Mouse (Mus musculus): ENCODE data around the gene Pi16. TPM values are rescaled to one million over a fixed set of nuclear protein-coding genes. Genes with fewer than 3 reads are reported as not detected.

The Pi16 gene
- polyA plus RNA-seq, 1 experiment from 2014 or later, result 2.4 TPM

DNA sequence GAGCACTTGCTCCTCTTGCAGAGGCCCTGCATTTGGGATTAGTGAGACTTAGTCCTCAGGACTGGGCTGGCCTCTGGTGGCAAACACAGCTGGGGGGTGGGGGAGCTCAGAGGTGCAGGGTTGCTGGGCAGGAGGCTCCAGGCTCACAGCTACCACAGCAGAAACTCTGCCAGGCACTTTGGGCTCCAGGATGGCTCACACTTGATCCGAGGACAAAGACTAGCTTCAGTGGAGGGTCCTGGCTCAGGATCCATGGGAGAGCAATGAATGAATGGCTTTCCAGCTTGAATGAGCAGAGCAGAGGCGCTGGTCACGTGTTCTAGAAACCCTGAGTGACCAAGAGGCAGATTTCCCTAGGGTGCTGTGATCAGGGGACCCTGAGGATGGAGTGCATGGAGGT lies 41.4 kb downstream of the Pi16 start:
- Histone ChIP-seq H3K27me3 (replicated peaks; ENCODE audit: control insufficient read depth, insufficient read depth, low read length) (no peaks in the 10 kb centered on the region; the same call in 1 of the 2 replicates), H3K9ac (ENCODE audit: low read depth, low read length) (no peak overlapping the region), H3K4me1 (ENCODE audit: control insufficient read depth, insufficient read depth, low read depth, low read length) (peaks cover 24% of the 10 kb centered on the region), H3K27ac (ENCODE audit: low read depth, low read length) (no peak overlapping the region), H3K9me3 (ENCODE audit: control insufficient read depth, low read length) (no peaks in the 10 kb centered on the region), H3K4me3 (ENCODE audit: low read length) (no peak overlapping the region), H3K36me3 (ENCODE audit: control insufficient read depth, insufficient read depth, low read length) (no peaks in the 10 kb centered on the region), H3K4me2 (ENCODE audit: low read length) (no peak overlapping the region)
- ATAC-seq, result no peak
- WGBS, result 61% methylated on average over 3 of the region's 3 CpGs

DNA sequence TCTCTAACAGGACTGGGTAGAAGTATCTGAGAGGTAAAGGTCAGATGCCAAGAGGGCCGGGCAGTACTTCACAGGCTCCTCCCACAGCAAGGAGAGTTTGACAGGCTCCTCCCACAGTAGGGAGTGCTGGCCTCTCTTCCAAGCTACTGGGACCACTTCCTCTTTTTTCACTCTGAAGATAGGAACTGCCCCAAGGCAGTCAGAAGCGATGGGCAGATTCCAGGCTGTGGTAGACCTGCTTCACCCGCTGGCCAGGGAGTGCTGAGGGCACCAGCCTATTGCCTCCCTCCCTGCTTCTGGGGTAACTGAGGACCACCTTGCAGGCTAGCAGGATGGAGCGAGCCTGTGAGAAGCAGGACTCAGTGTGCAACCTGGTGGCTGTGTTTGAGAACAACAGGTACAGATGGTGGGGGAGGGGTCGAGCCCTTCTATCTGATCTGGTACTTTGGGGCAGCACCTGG lies 43.3 kb downstream of the Pi16 start, which contains the start of gene Fgd2:
Gene Fgd2 (plus strand): TSS at position 154 of the 461 bp plus-strand sequence.
- peaks cover 17% of the 10 kb centered on the region for H3K4me1 ChIP-seq (ENCODE audit: control insufficient read depth, insufficient read depth, low read depth, low read length)
- H3K9ac ChIP-seq (ENCODE audit: low read depth, low read length), result no peak within 1 kb of the TSS
- no peak within 1 kb of the TSS for H3K4me3 ChIP-seq (ENCODE audit: low read length)
- no peaks in the 10 kb centered on the region; the same call in 1 of the 2 replicates for H3K27me3 ChIP-seq (replicated peaks; ENCODE audit: control insufficient read depth, insufficient read depth, low read length)
- no peak within 1 kb of the TSS for H3K27ac ChIP-seq (ENCODE audit: low read depth, low read length)
- ATAC-seq, result no peak
- H3K4me2 ChIP-seq (ENCODE audit: low read length), result no peak within 1 kb of the TSS
- WGBS, result 28% methylated on average over 5 of the region's 5 CpGs
- no peaks in the 10 kb centered on the region for H3K9me3 ChIP-seq (ENCODE audit: control insufficient read depth, low read length)
- H3K36me3 ChIP-seq (ENCODE audit: control insufficient read depth, insufficient read depth, low read length), result no peaks in the 10 kb centered on the region

GRCm38 (mm10) chr17:29361982-29362691 lies 44.7 kb downstream of the Pi16 start:
- Histone ChIP-seq H3K36me3 (ENCODE audit: control insufficient read depth, insufficient read depth, low read length) (no peaks in the 10 kb centered on the region), H3K27ac (ENCODE audit: low read depth, low read length) (no peak overlapping the region), H3K9me3 (ENCODE audit: control insufficient read depth, low read length) (no peaks in the 10 kb centered on the region), H3K27me3 (replicated peaks; ENCODE audit: control insufficient read depth, insufficient read depth, low read length) (no peaks in the 10 kb centered on the region; the same call in 1 of the 2 replicates), H3K4me1 (ENCODE audit: control insufficient read depth, insufficient read depth, low read depth, low read length) (peaks cover 5% of the 10 kb centered on the region), H3K4me2 (ENCODE audit: low read length) (no peak overlapping the region), H3K9ac (ENCODE audit: low read depth, low read length) (no peak overlapping the region), H3K4me3 (ENCODE audit: low read length) (no peak overlapping the region)
- 56% methylated on average over 8 of the region's 8 CpGs for WGBS
- ATAC-seq, result no peak

DNA sequence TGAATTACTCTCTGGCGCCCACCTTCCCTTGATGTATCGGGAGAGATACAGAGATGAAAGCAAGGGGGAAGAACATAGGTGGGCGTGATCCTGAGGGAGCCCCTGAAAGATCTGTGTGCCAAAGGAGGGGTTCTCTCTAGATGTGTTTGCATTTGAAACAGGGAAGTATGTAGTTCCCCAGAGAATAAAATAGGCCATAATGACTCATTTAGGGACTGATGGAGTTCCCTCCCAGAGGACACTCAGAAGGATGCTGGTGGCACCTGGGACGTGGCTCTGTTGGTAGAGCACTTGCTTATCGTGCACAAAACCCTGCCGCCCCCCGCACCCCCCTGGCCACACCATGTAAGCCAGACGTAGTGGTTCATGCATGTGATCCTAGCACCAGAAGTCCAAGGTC lies 45.6 kb downstream of the Pi16 start:
- no peaks in the 10 kb centered on the region for H3K4me1 ChIP-seq (ENCODE audit: control insufficient read depth, insufficient read depth, low read depth, low read length)
- 82% methylated on average over 8 of the region's 8 CpGs for WGBS
- no peaks in the 10 kb centered on the region; the same call in 1 of the 2 replicates for H3K27me3 ChIP-seq (replicated peaks; ENCODE audit: control insufficient read depth, insufficient read depth, low read length)
- no peak overlapping the region for H3K27ac ChIP-seq (ENCODE audit: low read depth, low read length)
- no peak for ATAC-seq
- no peak overlapping the region for H3K4me3 ChIP-seq (ENCODE audit: low read length)
- no peaks in the 10 kb centered on the region for H3K36me3 ChIP-seq (ENCODE audit: control insufficient read depth, insufficient read depth, low read length)
- no peaks in the 10 kb centered on the region for H3K9me3 ChIP-seq (ENCODE audit: control insufficient read depth, low read length)
- no peak overlapping the region for H3K9ac ChIP-seq (ENCODE audit: low read depth, low read length)
- no peak overlapping the region for H3K4me2 ChIP-seq (ENCODE audit: low read length)

DNA sequence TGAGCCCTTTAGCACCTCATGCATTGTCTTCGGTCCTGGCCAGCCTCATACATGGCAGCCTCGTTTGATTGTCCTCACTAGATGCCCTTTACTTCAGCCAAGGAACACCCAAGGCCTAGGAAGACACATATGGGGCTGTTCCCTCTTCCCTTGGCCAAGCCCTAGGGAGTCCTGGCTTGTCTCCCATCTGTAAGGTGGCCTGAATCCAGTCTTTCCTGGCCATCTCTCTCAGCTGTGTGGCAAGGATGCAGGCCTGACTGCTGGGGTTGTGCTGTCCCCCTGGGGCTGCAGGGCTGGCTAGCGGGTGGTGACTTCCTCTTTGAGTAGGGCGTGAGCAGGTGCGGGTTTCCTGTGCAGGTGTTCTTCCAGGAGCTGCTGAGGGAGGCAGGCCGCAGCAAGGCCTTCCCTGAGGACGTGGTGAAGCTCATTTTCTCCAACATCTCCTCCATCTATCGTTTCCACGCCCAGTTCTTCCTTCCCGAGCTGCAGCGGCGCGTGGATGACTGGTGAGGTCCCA lies 47.7 kb downstream of the Pi16 start:
- H3K4me1 ChIP-seq (ENCODE audit: control insufficient read depth, insufficient read depth, low read depth, low read length), result no peaks in the 10 kb centered on the region
- no peak overlapping the region for H3K27ac ChIP-seq (ENCODE audit: low read depth, low read length)
- H3K4me3 ChIP-seq (ENCODE audit: low read length), result no peak overlapping the region
- 86% methylated on average over 13 of the region's 13 CpGs for WGBS
- H3K4me2 ChIP-seq (ENCODE audit: low read length), result no peak overlapping the region
- H3K9me3 ChIP-seq (ENCODE audit: control insufficient read depth, low read length), result no peaks in the 10 kb centered on the region
- peaks cover 3% of the 10 kb centered on the region; the same call in 1 of the 2 replicates for H3K27me3 ChIP-seq (replicated peaks; ENCODE audit: control insufficient read depth, insufficient read depth, low read length)
- no peak for ATAC-seq
- no peaks in the 10 kb centered on the region for H3K36me3 ChIP-seq (ENCODE audit: control insufficient read depth, insufficient read depth, low read length)
- no peak overlapping the region for H3K9ac ChIP-seq (ENCODE audit: low read depth, low read length)

DNA sequence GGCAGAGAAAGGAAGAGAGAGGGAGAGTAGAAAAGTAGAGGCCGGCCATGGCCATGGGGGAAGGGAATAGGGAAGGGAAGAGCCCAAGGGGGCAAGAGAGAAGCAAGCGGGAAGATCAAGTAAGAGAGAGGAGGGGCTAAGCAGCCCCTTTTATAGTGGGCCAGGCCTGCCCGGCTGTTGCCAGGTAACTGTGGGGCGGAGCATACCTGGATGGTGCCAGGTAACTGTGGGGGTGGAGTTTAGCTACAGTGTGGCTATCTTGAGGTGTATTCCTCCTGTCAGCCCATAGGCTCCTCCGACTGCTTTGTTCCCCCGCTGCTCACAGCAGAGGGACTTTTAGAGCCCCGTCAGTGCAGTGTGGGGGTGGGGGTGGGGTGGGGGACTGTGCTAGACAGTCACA lies 51.2 kb downstream of the Pi16 start:
- 26% methylated on average over 7 of the region's 7 CpGs for WGBS
- H3K4me1 ChIP-seq (ENCODE audit: control insufficient read depth, insufficient read depth, low read depth, low read length), result no peaks in the 10 kb centered on the region
- no peak overlapping the region for H3K4me2 ChIP-seq (ENCODE audit: low read length)
- H3K4me3 ChIP-seq (ENCODE audit: low read length), result no peak overlapping the region
- H3K27ac ChIP-seq (ENCODE audit: low read depth, low read length), result no peak overlapping the region
- no peaks in the 10 kb centered on the region for H3K9me3 ChIP-seq (ENCODE audit: control insufficient read depth, low read length)
- no peak overlapping the region for H3K9ac ChIP-seq (ENCODE audit: low read depth, low read length)
- ATAC-seq, result no peak
- 0 out of 2 replicates have a peak, but pooled peaks cover 3% of the 10 kb centered on the region for H3K27me3 ChIP-seq (replicated peaks; ENCODE audit: control insufficient read depth, insufficient read depth, low read length)
- H3K36me3 ChIP-seq (ENCODE audit: control insufficient read depth, insufficient read depth, low read length), result no peaks in the 10 kb centered on the region

GRCm38 (mm10) chr17:29370984-29371723 lies 53.7 kb downstream of the Pi16 start:
- H3K4me3 ChIP-seq (ENCODE audit: low read length), result no peak overlapping the region
- WGBS, result 4% methylated on average over 5 of the region's 5 CpGs
- H3K27me3 ChIP-seq (replicated peaks; ENCODE audit: control insufficient read depth, insufficient read depth, low read length), result 0 out of 2 replicates have a peak, but pooled peaks cover 3% of the 10 kb centered on the region
- H3K9me3 ChIP-seq (ENCODE audit: control insufficient read depth, low read length), result no peaks in the 10 kb centered on the region
- H3K27ac ChIP-seq (ENCODE audit: low read depth, low read length), result no peak overlapping the region
- H3K36me3 ChIP-seq (ENCODE audit: control insufficient read depth, insufficient read depth, low read length), result no peaks in the 10 kb centered on the region
- peak; percentile 58 for ATAC-seq
- H3K4me2 ChIP-seq (ENCODE audit: low read length), result no peak overlapping the region
- no peaks in the 10 kb centered on the region for H3K4me1 ChIP-seq (ENCODE audit: control insufficient read depth, insufficient read depth, low read depth, low read length)
- H3K9ac ChIP-seq (ENCODE audit: low read depth, low read length), result no peak overlapping the region

DNA sequence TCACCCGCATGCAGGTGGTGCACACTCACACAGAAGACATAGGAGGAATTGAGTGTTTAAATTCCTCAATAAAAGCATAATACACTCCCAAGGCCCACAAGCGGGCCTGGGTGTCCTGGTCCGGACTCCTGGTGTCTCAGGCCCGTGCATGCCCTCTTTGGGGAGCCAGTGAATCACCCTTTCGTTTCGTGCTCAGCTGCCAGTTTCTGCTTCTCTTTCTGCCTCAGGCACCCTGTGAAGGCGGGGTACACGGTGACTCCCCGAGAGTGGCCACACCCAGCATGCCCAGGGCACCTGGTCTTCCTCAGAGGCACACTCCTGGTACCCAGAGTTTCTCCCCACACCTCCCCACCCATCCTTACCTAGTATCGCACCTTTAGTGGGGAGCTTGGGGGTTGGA lies 58.4 kb downstream of the Pi16 start:
- 86% methylated on average over 10 of the region's 10 CpGs for WGBS
- no peak for ATAC-seq
- no peak overlapping the region for H3K27ac ChIP-seq (ENCODE audit: low read depth, low read length)
- H3K9me3 ChIP-seq (ENCODE audit: control insufficient read depth, low read length), result no peaks in the 10 kb centered on the region
- no peaks in the 10 kb centered on the region for H3K36me3 ChIP-seq (ENCODE audit: control insufficient read depth, insufficient read depth, low read length)
- H3K4me3 ChIP-seq (ENCODE audit: low read length), result no peak overlapping the region
- no peak overlapping the region for H3K9ac ChIP-seq (ENCODE audit: low read depth, low read length)
- no peak overlapping the region for H3K4me2 ChIP-seq (ENCODE audit: low read length)
- H3K4me1 ChIP-seq (ENCODE audit: control insufficient read depth, insufficient read depth, low read depth, low read length), result no peaks in the 10 kb centered on the region
- no peaks in the 10 kb centered on the region for H3K27me3 ChIP-seq (replicated peaks; ENCODE audit: control insufficient read depth, insufficient read depth, low read length)

DNA sequence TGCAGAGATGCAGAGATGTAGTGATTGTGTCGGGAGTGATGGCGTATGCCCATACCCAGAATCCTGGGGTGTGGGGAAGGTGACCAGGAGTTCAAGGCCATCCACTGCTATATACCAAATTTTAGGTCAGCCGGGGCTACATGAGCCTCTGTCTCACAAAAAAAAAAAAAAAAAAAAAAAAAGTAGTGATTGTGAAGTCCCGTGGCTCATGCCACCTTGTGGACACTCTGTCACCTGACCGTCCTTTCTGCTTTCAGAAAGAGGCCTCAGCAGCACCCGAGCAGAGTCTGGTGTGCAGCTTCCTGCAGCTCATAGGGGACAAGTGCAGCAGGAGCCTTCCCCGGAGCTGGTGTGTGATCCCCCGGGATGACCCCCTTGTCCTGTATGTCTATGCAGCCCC lies 60.6 kb downstream of the Pi16 start:
- H3K27me3 ChIP-seq (replicated peaks; ENCODE audit: control insufficient read depth, insufficient read depth, low read length), result no peaks in the 10 kb centered on the region
- no peak overlapping the region for H3K27ac ChIP-seq (ENCODE audit: low read depth, low read length)
- H3K9ac ChIP-seq (ENCODE audit: low read depth, low read length), result no peak overlapping the region
- no peak overlapping the region for H3K4me2 ChIP-seq (ENCODE audit: low read length)
- H3K4me3 ChIP-seq (ENCODE audit: low read length), result no peak overlapping the region
- H3K36me3 ChIP-seq (ENCODE audit: control insufficient read depth, insufficient read depth, low read length), result no peaks in the 10 kb centered on the region
- no peaks in the 10 kb centered on the region for H3K4me1 ChIP-seq (ENCODE audit: control insufficient read depth, insufficient read depth, low read depth, low read length)
- 80% methylated on average over 7 of the region's 8 CpGs for WGBS
- no peak for ATAC-seq
- H3K9me3 ChIP-seq (ENCODE audit: control insufficient read depth, low read length), result no peaks in the 10 kb centered on the region

Measured in hindbrain, embryonic 16.5 days (tissue).